Mouse (Mus musculus): Measurements from ENCODE around the gene Klf12. TPM values are rescaled to one million over a fixed set of nuclear protein-coding genes. Genes with fewer than 3 reads are reported as not detected.

The Klf12 gene
- total RNA-seq (2017): 6.2 and 6.6 TPM in 2 replicates

GRCm38 (mm10) chr14:100284119-100284860 lies at the start of gene Klf12:
TSS of gene Klf12 (minus strand) at chr14:100284679.
- peak; percentile 74 to 76 for ATAC-seq (replicated peaks in 1 of 2; ENCODE audit: insufficient read depth in 1 of 2, low FRiP score in 2 of 2, low TSS enrichment in 1 of 2, low read depth in 1 of 2, poor library complexity in 2 of 2, severe bottlenecking in 2 of 2)

- ATAC-seq (replicated peaks in 1 of 2; ENCODE audit: insufficient read depth in 1 of 2, low FRiP score in 2 of 2, low TSS enrichment in 1 of 2, low read depth in 1 of 2, poor library complexity in 2 of 2, severe bottlenecking in 2 of 2): no peak
Observed at GRCm38 (mm10) chr14:100333369-100333768, 48.9 kb upstream of the Klf12 start.

- no peak for ATAC-seq (replicated peaks in 1 of 2; ENCODE audit: insufficient read depth in 1 of 2, low FRiP score in 2 of 2, low TSS enrichment in 1 of 2, low read depth in 1 of 2, poor library complexity in 2 of 2, severe bottlenecking in 2 of 2)
Observed at GRCm38 (mm10) chr14:100328602-100329276, 44.3 kb upstream of the Klf12 start.

DNA sequence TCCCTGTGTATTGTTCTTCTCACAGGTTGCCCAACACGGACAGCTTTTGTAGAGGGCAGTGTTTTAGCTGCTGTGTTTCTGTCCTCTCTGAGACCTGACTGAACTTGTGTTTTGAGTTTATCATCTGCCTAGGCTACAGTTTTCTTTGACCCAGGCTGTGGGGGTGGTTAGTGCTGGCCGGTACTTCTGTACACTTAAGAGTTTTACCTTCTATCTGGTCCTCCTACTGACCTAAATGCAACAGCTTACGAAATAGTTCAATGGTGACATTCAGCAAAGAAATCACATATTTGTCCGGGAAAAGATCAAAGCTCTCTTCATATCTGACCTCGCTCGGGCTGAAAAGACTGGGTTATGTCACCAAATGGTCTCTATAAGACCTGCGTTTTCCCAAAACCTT lies 39.8 kb upstream of the Klf12 start:
- ATAC-seq (replicated peaks in 1 of 2; ENCODE audit: insufficient read depth in 1 of 2, low FRiP score in 2 of 2, low TSS enrichment in 1 of 2, low read depth in 1 of 2, poor library complexity in 2 of 2, severe bottlenecking in 2 of 2): no peak

GRCm38 (mm10) chr14:100322012-100322411 lies 37.5 kb upstream of the Klf12 start:
- ATAC-seq (replicated peaks in 1 of 2; ENCODE audit: insufficient read depth in 1 of 2, low FRiP score in 2 of 2, low TSS enrichment in 1 of 2, low read depth in 1 of 2, poor library complexity in 2 of 2, severe bottlenecking in 2 of 2): no peak

DNA sequence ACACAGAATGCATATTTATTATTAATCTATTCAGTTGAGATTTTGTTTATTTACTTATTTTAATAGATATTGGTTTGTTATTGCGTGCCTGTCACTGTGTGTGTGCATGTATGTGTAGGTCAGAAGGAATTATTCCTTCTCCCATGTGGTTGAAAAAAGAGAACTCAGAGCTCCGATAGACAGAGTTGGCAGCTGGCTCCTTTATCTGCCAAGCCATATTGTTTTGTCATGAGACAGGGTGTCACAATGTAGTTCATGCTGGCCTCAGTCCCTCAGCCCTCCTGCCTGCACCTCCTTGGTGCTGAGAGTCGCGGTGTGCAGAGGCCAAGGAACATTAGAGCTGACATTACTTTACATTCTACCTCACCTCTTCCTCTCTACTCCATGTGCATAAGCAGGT lies 32.3 kb upstream of the Klf12 start:
- peak; percentile 49 to 58; a peak in 3 of 4 replicates for ATAC-seq (replicated peaks in 1 of 2; ENCODE audit: insufficient read depth in 1 of 2, low FRiP score in 2 of 2, low TSS enrichment in 1 of 2, low read depth in 1 of 2, poor library complexity in 2 of 2, severe bottlenecking in 2 of 2)

- no peak for ATAC-seq (replicated peaks in 1 of 2; ENCODE audit: insufficient read depth in 1 of 2, low FRiP score in 2 of 2, low TSS enrichment in 1 of 2, low read depth in 1 of 2, poor library complexity in 2 of 2, severe bottlenecking in 2 of 2)
Observed at GRCm38 (mm10) chr14:100314099-100314498, 29.6 kb upstream of the Klf12 start.

GRCm38 (mm10) chr14:100300905-100301304 lies 16.4 kb upstream of the Klf12 start:
- no peak for ATAC-seq (replicated peaks in 1 of 2; ENCODE audit: insufficient read depth in 1 of 2, low FRiP score in 2 of 2, low TSS enrichment in 1 of 2, low read depth in 1 of 2, poor library complexity in 2 of 2, severe bottlenecking in 2 of 2)

- no peak for ATAC-seq (replicated peaks in 1 of 2; ENCODE audit: insufficient read depth in 1 of 2, low FRiP score in 2 of 2, low TSS enrichment in 1 of 2, low read depth in 1 of 2, poor library complexity in 2 of 2, severe bottlenecking in 2 of 2)
Observed at GRCm38 (mm10) chr14:100298892-100299291, 14.4 kb upstream of the Klf12 start.

DNA sequence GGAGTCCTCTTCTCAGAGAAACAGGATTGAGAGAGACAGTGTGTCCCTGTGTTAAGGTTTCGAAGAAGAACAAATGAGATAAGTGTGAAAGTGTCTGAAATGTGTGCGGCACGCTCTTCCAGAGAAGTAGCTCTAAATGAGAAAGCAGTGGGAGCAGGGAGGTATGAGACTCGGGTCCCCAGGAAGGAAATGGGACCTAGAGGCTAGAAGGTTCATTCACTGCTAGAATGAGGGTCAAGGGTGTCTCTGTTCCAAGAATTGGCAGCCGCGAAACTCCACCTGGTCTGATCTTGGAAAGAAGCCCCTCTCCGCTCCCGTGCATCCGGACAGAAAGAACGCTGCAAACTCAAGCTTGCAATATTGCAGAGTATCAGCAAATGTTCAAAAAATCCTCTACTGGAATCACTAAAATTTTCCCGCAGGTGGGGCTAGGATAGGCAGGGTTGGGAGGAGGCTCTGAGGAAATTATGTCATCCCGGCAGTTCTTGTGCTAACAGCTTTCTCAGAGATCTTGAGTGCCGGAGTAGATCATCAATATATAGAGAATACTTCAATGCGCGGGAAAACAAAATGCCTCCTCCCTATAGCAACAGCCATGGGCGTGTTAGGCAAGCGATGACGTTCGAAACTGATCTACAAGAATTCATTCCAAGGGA lies 2.2 kb upstream of the Klf12 start:
- ATAC-seq (replicated peaks in 1 of 2; ENCODE audit: insufficient read depth in 1 of 2, low FRiP score in 2 of 2, low TSS enrichment in 1 of 2, low read depth in 1 of 2, poor library complexity in 2 of 2, severe bottlenecking in 2 of 2): no peak

GRCm38 (mm10) chr14:100285656-100286585 lies 1.4 kb upstream of the Klf12 start:
- peak; percentile 12 to 27; a peak in 3 of 4 replicates for ATAC-seq (replicated peaks in 1 of 2; ENCODE audit: insufficient read depth in 1 of 2, low FRiP score in 2 of 2, low TSS enrichment in 1 of 2, low read depth in 1 of 2, poor library complexity in 2 of 2, severe bottlenecking in 2 of 2)

- peak; percentile 57 to 64 for ATAC-seq (replicated peaks in 1 of 2; ENCODE audit: insufficient read depth in 1 of 2, low FRiP score in 2 of 2, low TSS enrichment in 1 of 2, low read depth in 1 of 2, poor library complexity in 2 of 2, severe bottlenecking in 2 of 2)
Observed at GRCm38 (mm10) chr14:100284861-100285655, 579 bp upstream of the Klf12 start.

- no peak for ATAC-seq (replicated peaks in 1 of 2; ENCODE audit: insufficient read depth in 1 of 2, low FRiP score in 2 of 2, low TSS enrichment in 1 of 2, low read depth in 1 of 2, poor library complexity in 2 of 2, severe bottlenecking in 2 of 2)
Observed at GRCm38 (mm10) chr14:100283411-100284118, 914 bp downstream of the Klf12 start.

DNA sequence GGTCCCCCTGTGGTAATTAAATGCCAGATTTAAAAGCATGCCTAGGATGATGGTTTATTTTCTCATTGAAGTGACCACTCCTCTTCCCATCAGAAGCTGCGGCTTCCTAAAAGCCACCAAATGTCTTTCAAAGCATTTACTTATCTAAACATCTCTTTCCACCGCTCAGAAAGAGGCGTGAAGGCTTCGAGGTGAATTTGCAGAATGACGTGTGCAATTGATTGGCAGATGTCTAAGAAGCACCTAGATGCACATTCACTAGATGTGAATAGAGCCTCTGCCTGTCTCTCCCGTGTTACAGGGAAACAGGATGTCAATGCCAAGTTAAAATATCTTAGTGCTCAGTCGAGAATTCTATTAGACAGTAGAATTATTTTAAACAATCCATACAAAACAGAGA lies 1.8 kb downstream of the Klf12 start:
- ATAC-seq (replicated peaks in 1 of 2; ENCODE audit: insufficient read depth in 1 of 2, low FRiP score in 2 of 2, low TSS enrichment in 1 of 2, low read depth in 1 of 2, poor library complexity in 2 of 2, severe bottlenecking in 2 of 2): no peak

- no peak for ATAC-seq (replicated peaks in 1 of 2; ENCODE audit: insufficient read depth in 1 of 2, low FRiP score in 2 of 2, low TSS enrichment in 1 of 2, low read depth in 1 of 2, poor library complexity in 2 of 2, severe bottlenecking in 2 of 2)
Observed at GRCm38 (mm10) chr14:100281734-100282133, 2.7 kb downstream of the Klf12 start.

- no peak for ATAC-seq (replicated peaks in 1 of 2; ENCODE audit: insufficient read depth in 1 of 2, low FRiP score in 2 of 2, low TSS enrichment in 1 of 2, low read depth in 1 of 2, poor library complexity in 2 of 2, severe bottlenecking in 2 of 2)
Observed at GRCm38 (mm10) chr14:100274179-100274578, 10.3 kb downstream of the Klf12 start.
